Mouse (Mus musculus): ENCODE results near the gene Edem2. TPM values are rescaled to one million over a fixed set of nuclear protein-coding genes. Genes with fewer than 3 reads are reported as not detected.
A peak's percentile ranks its signal among the peaks of the same experiment; 100 is the strongest.

Edem2 gene
- 43.2 and 44.8 TPM in 2 replicates for polyA plus RNA-seq (2015; fragmentation: Nextera tagmentation; extraction: Ambion mirVana)

- no peak within 1 kb of the TSS for H3K27ac ChIP-seq (ENCODE audit: low read length)
These were observed at the start of gene Edem2 for GRCm38 (mm10) chr2:155729158-155729645. Gene Edem2, minus strand, starts transcription at chr2:155729475.

GRCm38 (mm10) chr2:155779066-155779465 lies 49.8 kb upstream of the Edem2 start:
- Histone ChIP-seq H3K27me3 (ENCODE audit: insufficient read depth, low read length) (peaks cover 28% of the 10 kb centered on the region), H3K4me3 (ENCODE audit: low read length) (no peak overlapping the region), H3K27ac (ENCODE audit: low read length) (no peak overlapping the region), H3K4me1 (ENCODE audit: insufficient read depth, low read length) (peaks cover 3% of the 10 kb centered on the region), H3K9ac (replicated peaks; ENCODE audit: low read length) (no peak overlapping the region), H3K36me3 (ENCODE audit: insufficient read depth, low read length) (no peaks in the 10 kb centered on the region), H3K9me3 (ENCODE audit: low read length) (no peaks in the 10 kb centered on the region), H3K4me2 (replicated peaks; ENCODE audit: low read depth, low read length) (no peak overlapping the region)
- WGBS, result 35% methylated on average over 6 of the region's 7 CpGs
- no peak for ATAC-seq (ENCODE audit: low FRiP score, low TSS enrichment)

More at GRCm38 (mm10) chr2:155729158-155729645, at the start of gene Edem2:
- no peaks in the 10 kb centered on the region for H3K9me3 ChIP-seq (ENCODE audit: low read length)
- H3K4me1 ChIP-seq (ENCODE audit: insufficient read depth, low read length), result peaks cover 8% of the 10 kb centered on the region
- H3K27me3 ChIP-seq (ENCODE audit: insufficient read depth, low read length), result no peaks in the 10 kb centered on the region
- peak within 1 kb of the TSS; percentile 73 for H3K9ac ChIP-seq (replicated peaks; ENCODE audit: low read length)
- WGBS, result under 1% methylated on average over 33 of the region's 33 CpGs
- no peaks in the 10 kb centered on the region for H3K36me3 ChIP-seq (ENCODE audit: insufficient read depth, low read length)
- ATAC-seq (ENCODE audit: low FRiP score, low TSS enrichment), result peak; percentile 94
- peak within 1 kb of the TSS; percentile 72 for H3K4me3 ChIP-seq (ENCODE audit: low read length)
- peak within 1 kb of the TSS; percentile 94 for H3K4me2 ChIP-seq (replicated peaks; ENCODE audit: low read depth, low read length)

GRCm38 (mm10) chr2:155778004-155778403 lies 48.7 kb upstream of the Edem2 start:
- Histone ChIP-seq H3K4me1 (ENCODE audit: insufficient read depth, low read length) (peaks cover 3% of the 10 kb centered on the region), H3K36me3 (ENCODE audit: insufficient read depth, low read length) (no peaks in the 10 kb centered on the region), H3K27ac (ENCODE audit: low read length) (no peak overlapping the region), H3K9me3 (ENCODE audit: low read length) (no peaks in the 10 kb centered on the region), H3K4me2 (replicated peaks; ENCODE audit: low read depth, low read length) (no peak overlapping the region), H3K4me3 (ENCODE audit: low read length) (no peak overlapping the region), H3K27me3 (ENCODE audit: insufficient read depth, low read length) (peaks cover 39% of the 10 kb centered on the region), H3K9ac (replicated peaks; ENCODE audit: low read length) (no peak overlapping the region)
- WGBS, result 66% methylated on average over 6 of the region's 6 CpGs
- no peak for ATAC-seq (ENCODE audit: low FRiP score, low TSS enrichment)

GRCm38 (mm10) chr2:155777688-155777985 lies 48.4 kb upstream of the Edem2 start:
- no peaks in the 10 kb centered on the region for H3K36me3 ChIP-seq (ENCODE audit: insufficient read depth, low read length)
- H3K9ac ChIP-seq (replicated peaks; ENCODE audit: low read length), result no peak overlapping the region
- H3K4me2 ChIP-seq (replicated peaks; ENCODE audit: low read depth, low read length), result no peak overlapping the region
- H3K27me3 ChIP-seq (ENCODE audit: insufficient read depth, low read length), result peaks cover 43% of the 10 kb centered on the region
- no peak overlapping the region for H3K27ac ChIP-seq (ENCODE audit: low read length)
- H3K9me3 ChIP-seq (ENCODE audit: low read length), result no peaks in the 10 kb centered on the region
- WGBS, result 74% methylated on average over 4 of the region's 4 CpGs
- peaks cover 3% of the 10 kb centered on the region for H3K4me1 ChIP-seq (ENCODE audit: insufficient read depth, low read length)
- no peak overlapping the region for H3K4me3 ChIP-seq (ENCODE audit: low read length)
- ATAC-seq (ENCODE audit: low FRiP score, low TSS enrichment), result no peak

- peaks cover 3% of the 10 kb centered on the region for H3K4me1 ChIP-seq (ENCODE audit: insufficient read depth, low read length)
- no peak overlapping the region for H3K27ac ChIP-seq (ENCODE audit: low read length)
- no peaks in the 10 kb centered on the region for H3K36me3 ChIP-seq (ENCODE audit: insufficient read depth, low read length)
- H3K4me2 ChIP-seq (replicated peaks; ENCODE audit: low read depth, low read length), result no peak overlapping the region
- no peak overlapping the region for H3K9ac ChIP-seq (replicated peaks; ENCODE audit: low read length)
- H3K27me3 ChIP-seq (ENCODE audit: insufficient read depth, low read length), result peaks cover 45% of the 10 kb centered on the region
- no peaks in the 10 kb centered on the region for H3K9me3 ChIP-seq (ENCODE audit: low read length)
- no peak for ATAC-seq (ENCODE audit: low FRiP score, low TSS enrichment)
- no peak overlapping the region for H3K4me3 ChIP-seq (ENCODE audit: low read length)
- 62% methylated on average over 10 of the region's 10 CpGs for WGBS
These were observed 47.8 kb upstream of the Edem2 start for GRCm38 (mm10) chr2:155776824-155777687.

GRCm38 (mm10) chr2:155775685-155776263 lies 46.5 kb upstream of the Edem2 start:
- H3K27me3 ChIP-seq (ENCODE audit: insufficient read depth, low read length), result peaks cover 45% of the 10 kb centered on the region
- peak overlapping the region; percentile 99 for H3K4me2 ChIP-seq (replicated peaks; ENCODE audit: low read depth, low read length)
- H3K4me1 ChIP-seq (ENCODE audit: insufficient read depth, low read length), result peaks cover 3% of the 10 kb centered on the region
- ATAC-seq (ENCODE audit: low FRiP score, low TSS enrichment), result peak; percentile 85; the same call in 1 of the 2 replicates
- no peak overlapping the region for H3K27ac ChIP-seq (ENCODE audit: low read length)
- no peaks in the 10 kb centered on the region for H3K9me3 ChIP-seq (ENCODE audit: low read length)
- H3K9ac ChIP-seq (replicated peaks; ENCODE audit: low read length), result no peak overlapping the region; the same call in 1 of the 2 replicates
- H3K4me3 ChIP-seq (ENCODE audit: low read length), result peak overlapping the region; percentile 58
- 1% methylated on average over 44 of the region's 44 CpGs for WGBS
- H3K36me3 ChIP-seq (ENCODE audit: insufficient read depth, low read length), result no peaks in the 10 kb centered on the region

GRCm38 (mm10) chr2:155774927-155775684 lies 45.8 kb upstream of the Edem2 start, which contains the start of gene Mmp24:
Gene Mmp24, plus strand, starts transcription at chr2:155775342.
- WGBS, result 2% methylated on average over 79 of the region's 100 CpGs
- peak within 1 kb of the TSS; percentile 58 for H3K4me3 ChIP-seq (ENCODE audit: low read length)
- H3K27ac ChIP-seq (ENCODE audit: low read length), result no peak within 1 kb of the TSS
- peaks cover 45% of the 10 kb centered on the region for H3K27me3 ChIP-seq (ENCODE audit: insufficient read depth, low read length)
- no peaks in the 10 kb centered on the region for H3K36me3 ChIP-seq (ENCODE audit: insufficient read depth, low read length)
- peaks cover 3% of the 10 kb centered on the region for H3K4me1 ChIP-seq (ENCODE audit: insufficient read depth, low read length)
- peak within 1 kb of the TSS; percentile 99 for H3K4me2 ChIP-seq (replicated peaks; ENCODE audit: low read depth, low read length)
- H3K9ac ChIP-seq (replicated peaks; ENCODE audit: low read length), result no peak within 1 kb of the TSS; the same call in 1 of the 2 replicates
- H3K9me3 ChIP-seq (ENCODE audit: low read length), result no peaks in the 10 kb centered on the region
- no peak for ATAC-seq (ENCODE audit: low FRiP score, low TSS enrichment)

GRCm38 (mm10) chr2:155774261-155774926 lies 45.1 kb upstream of the Edem2 start:
- H3K4me1 ChIP-seq (ENCODE audit: insufficient read depth, low read length), result peaks cover 3% of the 10 kb centered on the region
- no peak overlapping the region for H3K4me2 ChIP-seq (replicated peaks; ENCODE audit: low read depth, low read length)
- no peak; the same call in 1 of the 2 replicates for ATAC-seq (ENCODE audit: low FRiP score, low TSS enrichment)
- no peak overlapping the region for H3K27ac ChIP-seq (ENCODE audit: low read length)
- H3K9me3 ChIP-seq (ENCODE audit: low read length), result no peaks in the 10 kb centered on the region
- H3K9ac ChIP-seq (replicated peaks; ENCODE audit: low read length), result no peak overlapping the region
- H3K36me3 ChIP-seq (ENCODE audit: insufficient read depth, low read length), result no peaks in the 10 kb centered on the region
- H3K4me3 ChIP-seq (ENCODE audit: low read length), result peak overlapping the region; percentile 58; the same call in 1 of the 2 replicates
- WGBS, result 54% methylated on average over 11 of the region's 11 CpGs
- peaks cover 45% of the 10 kb centered on the region for H3K27me3 ChIP-seq (ENCODE audit: insufficient read depth, low read length)

GRCm38 (mm10) chr2:155773664-155774063 lies 44.4 kb upstream of the Edem2 start:
- H3K9ac ChIP-seq (replicated peaks; ENCODE audit: low read length), result no peak overlapping the region
- H3K4me3 ChIP-seq (ENCODE audit: low read length), result no peak overlapping the region
- no peak for ATAC-seq (ENCODE audit: low FRiP score, low TSS enrichment)
- H3K27ac ChIP-seq (ENCODE audit: low read length), result no peak overlapping the region
- H3K9me3 ChIP-seq (ENCODE audit: low read length), result no peaks in the 10 kb centered on the region
- 74% methylated on average over 4 of the region's 4 CpGs for WGBS
- no peak overlapping the region for H3K4me2 ChIP-seq (replicated peaks; ENCODE audit: low read depth, low read length)
- H3K27me3 ChIP-seq (ENCODE audit: insufficient read depth, low read length), result peaks cover 45% of the 10 kb centered on the region
- no peaks in the 10 kb centered on the region for H3K36me3 ChIP-seq (ENCODE audit: insufficient read depth, low read length)
- H3K4me1 ChIP-seq (ENCODE audit: insufficient read depth, low read length), result peaks cover 3% of the 10 kb centered on the region

Measured in kidney, embryonic 16.5 days (tissue).